ENCODE assay signal across 8 mouse cellular contexts in genomic region chr2:168742059-168742627, GRCm38 (mm10). TPM values are rescaled to one million over a fixed set of nuclear protein-coding genes. Genes with fewer than 3 reads are reported as not detected.
DNase-seq lines count a peak whose midpoint lies in the region; ATAC-seq and TF ChIP-seq lines count a peak whose summit lies in the region.

Gene Atp9a (minus strand): TSS chr2:168742409.

- H3K4me3 ChIP-seq in hindbrain, postnatal 0 days (ENCODE audit: low read length): peak within 1 kb of the TSS; percentile 87
- peak within 1 kb of the TSS; percentile 83 for H3K4me3 ChIP-seq in left cerebral cortex, adult 2 months

- no peaks in the 10 kb centered on the region for H3K27me3 ChIP-seq in hindbrain, postnatal 0 days (ENCODE audit: insufficient read depth, low read length)

- no peak for TF ChIP-seq CTCF in hindbrain, postnatal 0 days (IDR thresholded peaks at IDR 0.05; ENCODE audit: low read depth)
- TF ChIP-seq CTCF in left cerebral cortex, adult 2 months (IDR thresholded peaks at IDR 0.05): no peak

- peak; percentile 85 for ATAC-seq in hindbrain, postnatal 0 days

- peak within 1 kb of the TSS; percentile 56 for H3K4me2 ChIP-seq in hindbrain, postnatal 0 days (ENCODE audit: low read depth, low read length)

- peak within 1 kb of the TSS; percentile 98 for H3K27ac ChIP-seq in hindbrain, postnatal 0 days
- peak within 1 kb of the TSS; percentile 94 for H3K27ac ChIP-seq in left cerebral cortex, adult 2 months

- intact Hi-C loops in left cerebral cortex, adult 2 months (cut with DNase I): loop anchor here (2.0 to 5.0 kb wide), 3 partner anchors 51 to 275 kb away; no protein-coding TSS in a partner anchor

- peak within 1 kb of the TSS; percentile 98 for H3K9ac ChIP-seq in hindbrain, postnatal 0 days (replicated peaks; ENCODE audit: low read length)

- DNase-seq in adrenal gland, adult 8-10 months: peak; percentile 45
- peak; percentile 29 for DNase-seq in embryo, embryonic 10 days (ENCODE audit: low spot score)
- peak; percentile 30 for DNase-seq in gastrocnemius, postnatal 25 days
- DNase-seq in hindbrain, postnatal 0 days (ENCODE audit: low spot score): peak; percentile 89
- peak; percentile 76 to 79 for DNase-seq in left cerebral cortex, adult 2 months (ENCODE audit: extremely low spot score in 1 of 2, low spot score in 2 of 2)
- DNase-seq in lung, postnatal 25 days (ENCODE audit: low spot score): peak; percentile 56
- DNase-seq in right cerebral cortex, adult 2 months (ENCODE audit: low spot score in 2 of 2): peak; percentile 69 to 72
- no peak for DNase-seq in adipocyte (ENCODE audit: low spot score)

- no peaks in the 10 kb centered on the region for H3K9me3 ChIP-seq in hindbrain, postnatal 0 days (ENCODE audit: low read length)

- WGBS in hindbrain, postnatal 0 days: 15% methylated on average over 13 of the region's 33 CpGs

- no peaks in the 10 kb centered on the region for H3K36me3 ChIP-seq in hindbrain, postnatal 0 days (ENCODE audit: insufficient read depth, low read length)

- no peaks in the 10 kb centered on the region; the same call in 1 of the 2 replicates for H3K4me1 ChIP-seq in hindbrain, postnatal 0 days (ENCODE audit: insufficient read depth, low read length)

RNA-seq across cellular contexts. Expression of gene Atp9a, which starts in this region (rescaled TPM):
- total RNA-seq in adrenal gland, adult 8-10 months (2022): 100 to 1,000 TPM in 2 of 4 experiments, 10 to 100 TPM in 2; 82.4 to 126 (median 105) TPM
- 10 to 100 TPM; 13.3 to 18.8 TPM for total RNA-seq in gastrocnemius, postnatal 25 days (2021)
- 577 and 607 TPM in 2 replicates for total RNA-seq in hindbrain, postnatal 0 days (2014; rRNA removed)
- 127 and 130 TPM in 2 replicates for polyA plus RNA-seq in hindbrain, postnatal 0 days (2015; fragmentation: Nextera tagmentation; extraction: Ambion mirVana)
- total RNA-seq in left cerebral cortex, adult 2 months (2021): 100 to 1,000 TPM; 406 to 408 TPM

Comparison
In these comparisons a context has a peak if more than half of its experiments do, and no peak if none do; other contexts are left out.
1. RNA of gene Atp9a (total RNA-seq): 577 to 607 TPM in hindbrain, postnatal 0 days, 406 to 408 TPM in left cerebral cortex, adult 2 months and 82.4 to 126 TPM in adrenal gland, adult 8-10 months; 13.3 to 18.8 TPM in gastrocnemius, postnatal 25 days; every median in the first group is over 4 times any median in the second.